Mouse (Mus musculus) intestine, postnatal 0 days (tissue): ENCODE measurements at regions not wholly inside any gene's neighbourhood (a gene's known extent, or its start where the extent isn't known, plus 50 kb on each side); places are given as distances from the start of the nearest gene placed in this dataset.
A peak's percentile ranks its signal among the peaks of the same experiment; 100 is the strongest.

Experiments used
- ATAC-seq: fragments of 200-750 bp; cut with Nextera tagmentation; 2 replicates; pipeline ENCODE4 v1.8.0; 2017; ENCODE audit warnings: mild to moderate bottlenecking, moderate TSS enrichment, moderate library complexity
- H3K27ac ChIP-seq: fragments of 300-500 bp; sonication (generic); 2 replicates; pipeline ENCODE4 v1.5.1; 2014; ENCODE audit warnings: mild to moderate bottlenecking, low read depth, low read length, moderate library complexity
- H3K27me3 ChIP-seq: fragments of 300-500 bp; sonication (generic); replicated peaks from 2 replicates; pipeline ENCODE4 v1.6.1; 2014; ENCODE audit warnings: low read length, mixed read lengths; ENCODE audit not compliant: control insufficient read depth, insufficient read depth
- H3K36me3 ChIP-seq: fragments of 300-500 bp; sonication (generic); 2 replicates; pipeline ENCODE4 v1.6.1; 2014; ENCODE audit warnings: mild to moderate bottlenecking, moderate library complexity; ENCODE audit not compliant: control insufficient read depth, insufficient read depth
- H3K4me1 ChIP-seq: fragments of 300-500 bp; sonication (generic); replicated peaks from 2 replicates; pipeline ENCODE4 v1.6.1; 2014; ENCODE audit warnings: antibody characterized with exemption, low read length, mixed read lengths; ENCODE audit not compliant: control insufficient read depth, insufficient read depth
- H3K4me2 ChIP-seq: fragments of 300-500 bp; sonication (generic); replicated peaks from 2 replicates; pipeline ENCODE4 v1.6.1; 2014; ENCODE audit warnings: low read depth, mild to moderate bottlenecking, moderate library complexity
- H3K4me3 ChIP-seq: fragments of 300-500 bp; sonication (generic); 2 replicates; pipeline ENCODE4 v1.5.1; 2014; ENCODE audit warnings: low read depth, low read length
- H3K9ac ChIP-seq: fragments of 300-500 bp; sonication (generic); 2 replicates; pipeline ENCODE4 v1.6.1; 2014; ENCODE audit warnings: mild to moderate bottlenecking, low read depth, low read length
- H3K9me3 ChIP-seq: fragments of 300-500 bp; sonication (generic); 2 replicates; pipeline ENCODE4 v1.6.1; 2016; ENCODE audit warnings: mixed run types; ENCODE audit not compliant: control insufficient read depth
- CTCF ChIP-seq: sonication (generic); IDR thresholded peaks from 2 replicates; pipeline ENCODE4 v1.5.1; 2016; ENCODE audit warnings: low read depth, mild to moderate bottlenecking, control low read depth, antibody characterized with exemption, moderate library complexity
- WGBS: fragments of 180-500 bp; shearing (Covaris S2); extraction: QIAGEN DNeasy Blood & Tissue Kit; methylation state at CpG from one replicate; pipeline ENCODE4 v1.1.7; 2014; 5-methylcytosine and 5-hydroxymethylcytosine counted together

DNA sequence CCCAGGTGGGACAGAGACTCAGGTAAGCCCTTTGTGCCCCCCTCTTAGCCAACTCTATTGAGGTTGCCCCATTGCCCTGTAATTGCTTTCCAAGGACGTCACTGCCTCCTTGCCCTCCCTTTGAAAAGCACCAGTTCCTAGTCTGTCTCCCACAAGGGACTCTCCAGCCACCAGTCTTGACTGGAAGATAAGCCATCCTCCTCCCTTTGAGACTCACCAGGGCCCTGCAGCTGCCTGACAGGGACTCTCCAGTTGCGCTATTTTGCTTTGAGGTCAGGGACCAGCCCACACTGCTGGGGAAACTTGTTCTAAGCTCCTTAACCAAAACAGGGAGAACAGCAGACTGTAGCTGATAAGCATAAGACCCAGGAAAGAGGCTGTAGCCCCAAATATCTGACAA lies 69.7 kb upstream of the Slc22a22 start:
- no peak for ATAC-seq
- H3K27ac ChIP-seq: no peak overlapping the region
- 35% methylated on average over 2 of the region's 2 CpGs for WGBS
- no peak for TF ChIP-seq CTCF
- H3K36me3 ChIP-seq: no peaks in the 10 kb centered on the region
- no peaks in the 10 kb centered on the region for H3K27me3 ChIP-seq
- H3K4me1 ChIP-seq: no peaks in the 10 kb centered on the region
- H3K4me3 ChIP-seq: no peak overlapping the region
- H3K9me3 ChIP-seq: no peaks in the 10 kb centered on the region
- no peak overlapping the region for H3K4me2 ChIP-seq
- H3K9ac ChIP-seq: no peak overlapping the region

DNA sequence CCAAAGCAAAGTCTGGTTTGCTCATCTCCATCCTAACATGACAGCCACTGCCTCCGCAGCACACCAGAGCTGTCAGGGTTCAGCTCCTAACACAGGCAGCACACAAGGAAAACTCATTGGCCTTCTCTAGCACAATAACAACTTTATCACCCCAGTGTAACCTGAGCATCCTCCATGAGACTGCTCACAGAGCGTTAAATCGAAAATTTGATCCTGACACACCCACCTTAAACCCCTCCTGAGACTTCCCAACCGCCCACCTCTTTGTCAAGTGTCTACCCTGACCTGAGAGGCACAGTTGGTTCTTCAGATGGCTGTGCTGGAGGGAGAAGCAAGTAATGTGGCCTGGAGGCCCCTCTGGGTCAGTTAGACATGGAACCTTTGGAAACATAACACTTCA lies 67.7 kb upstream of the Slc22a22 start:
- Histone ChIP-seq H3K4me1 (no peaks in the 10 kb centered on the region), H3K9ac (no peak overlapping the region), H3K4me2 (no peak overlapping the region), H3K27me3 (no peaks in the 10 kb centered on the region), H3K9me3 (no peaks in the 10 kb centered on the region), H3K27ac (no peak overlapping the region), H3K4me3 (no peak overlapping the region), H3K36me3 (no peaks in the 10 kb centered on the region)
- WGBS: 74% methylated on average over 4 of the region's 4 CpGs
- TF ChIP-seq CTCF: no peak
- no peak for ATAC-seq

DNA sequence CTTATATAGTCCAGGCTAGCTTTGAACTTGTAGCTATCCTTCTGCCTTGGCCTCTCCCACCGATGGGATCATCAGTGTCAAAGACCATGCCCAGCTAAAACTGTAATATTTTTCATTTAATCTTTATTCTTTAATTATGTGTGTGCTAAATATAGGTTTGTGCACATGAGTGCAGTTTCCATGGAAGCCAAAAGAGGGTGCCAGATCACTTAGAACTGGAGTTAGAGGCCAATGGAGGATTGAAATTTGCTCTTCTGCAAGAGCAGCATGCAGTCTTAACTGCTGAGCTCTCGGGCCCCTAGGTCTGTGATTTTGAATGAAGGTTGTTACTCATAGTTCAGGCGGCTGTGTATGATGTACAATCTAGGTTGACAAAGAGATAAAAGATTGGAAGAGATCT lies 66.6 kb upstream of the Slc22a22 start:
- no peaks in the 10 kb centered on the region for H3K4me1 ChIP-seq
- peak; percentile 61 for TF ChIP-seq CTCF
- ATAC-seq: no peak
- H3K9ac ChIP-seq: no peak overlapping the region
- no peak overlapping the region for H3K4me3 ChIP-seq
- H3K9me3 ChIP-seq: no peaks in the 10 kb centered on the region
- H3K27ac ChIP-seq: no peak overlapping the region
- no peaks in the 10 kb centered on the region for H3K36me3 ChIP-seq
- 66% methylated on average over 3 of the region's 3 CpGs for WGBS
- no peaks in the 10 kb centered on the region for H3K27me3 ChIP-seq
- H3K4me2 ChIP-seq: no peak overlapping the region

DNA sequence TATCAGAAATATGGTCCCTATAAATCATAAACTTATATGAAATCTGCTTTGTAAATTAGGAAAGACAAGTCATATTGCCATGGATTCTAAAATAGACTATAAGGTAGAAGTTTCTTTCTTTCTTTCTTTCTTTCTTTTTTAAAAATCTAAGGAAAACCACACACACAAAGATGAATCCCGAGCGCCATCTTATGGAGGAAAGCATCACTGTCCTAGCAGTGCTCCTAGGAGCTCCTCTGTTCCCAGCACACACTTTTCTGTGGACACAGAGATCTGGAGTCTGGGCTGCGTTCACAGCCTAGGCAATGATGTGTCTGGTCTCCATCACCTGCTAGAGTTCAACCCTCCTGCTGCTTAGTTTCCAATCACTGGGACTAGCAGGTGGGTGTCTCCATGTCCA lies 65.2 kb upstream of the Slc22a22 start:
- peak; percentile 27 for TF ChIP-seq CTCF
- H3K4me1 ChIP-seq: no peaks in the 10 kb centered on the region
- H3K9ac ChIP-seq: no peak overlapping the region
- H3K9me3 ChIP-seq: no peaks in the 10 kb centered on the region
- H3K27me3 ChIP-seq: no peaks in the 10 kb centered on the region
- no peak for ATAC-seq
- WGBS: 27% methylated on average over 3 of the region's 3 CpGs
- H3K4me3 ChIP-seq: no peak overlapping the region
- H3K4me2 ChIP-seq: no peak overlapping the region
- no peak overlapping the region for H3K27ac ChIP-seq
- H3K36me3 ChIP-seq: no peaks in the 10 kb centered on the region

DNA sequence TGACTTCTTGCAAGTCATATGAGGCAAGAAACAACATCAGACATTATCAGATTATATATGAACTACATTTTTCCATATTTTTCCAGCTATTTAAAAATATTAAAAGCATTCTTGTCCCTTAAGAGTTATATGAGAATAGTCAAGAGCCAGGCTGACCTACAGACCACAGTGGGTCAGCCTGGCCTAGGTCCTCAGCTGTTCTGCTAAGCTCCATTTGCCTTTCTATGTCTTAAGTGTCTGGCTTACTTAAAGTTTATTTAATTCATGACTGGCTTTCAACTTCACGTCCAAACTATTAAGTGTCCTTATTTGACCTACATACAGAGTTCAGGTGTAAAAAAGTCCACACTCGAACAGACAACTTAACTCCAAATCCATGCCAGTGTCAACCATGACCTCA lies 58.1 kb upstream of the Slc22a22 start:
- Histone ChIP-seq H3K27me3 (no peaks in the 10 kb centered on the region), H3K36me3 (no peaks in the 10 kb centered on the region), H3K9ac (no peak overlapping the region), H3K4me1 (no peaks in the 10 kb centered on the region), H3K9me3 (no peaks in the 10 kb centered on the region), H3K4me2 (no peak overlapping the region), H3K4me3 (no peak overlapping the region), H3K27ac (no peak overlapping the region)
- no peak for ATAC-seq
- no peak for TF ChIP-seq CTCF
- 62% methylated on average over 2 of the region's 2 CpGs for WGBS
